Mouse (Mus musculus) lung, embryonic 14.5 days (tissue): ENCODE data around the gene Ranbp1. TPM values are rescaled to one million over a fixed set of nuclear protein-coding genes. Genes with fewer than 3 reads are reported as not detected.
"Not testable (repeated sequence)": the region's sequence is repeated elsewhere in the genome, so short reads cannot be mapped to it uniquely, and the experiment has no call there.

Experiments
- ATAC-seq: fragments of 200-750 bp; cut with Nextera tagmentation; 2 replicates; pipeline ENCODE4 v1.8.0; 2017; ENCODE audit warnings: mild to moderate bottlenecking, moderate TSS enrichment, moderate library complexity; ENCODE audit not compliant: insufficient read depth
- DNase-seq: peaks from one replicate; pipeline ENCODE4 v3.0.0-alpha.2; 2015
- H3K27ac ChIP-seq: fragments of 300-500 bp; sonication (generic); 2 replicates; pipeline ENCODE4 v1.5.1; 2014; ENCODE audit warnings: low read depth, mild to moderate bottlenecking, moderate library complexity
- H3K27me3 ChIP-seq: fragments of 300-500 bp; sonication (generic); 2 replicates; pipeline ENCODE4 v1.6.1; 2014; ENCODE audit warnings: low read length, control low read depth; ENCODE audit not compliant: insufficient read depth
- H3K36me3 ChIP-seq: fragments of 300-500 bp; sonication (generic); 2 replicates; pipeline ENCODE4 v1.6.1; 2014; ENCODE audit warnings: control low read depth; ENCODE audit not compliant: insufficient read depth
- H3K4me1 ChIP-seq: fragments of 300-500 bp; sonication (generic); 2 replicates; pipeline ENCODE4 v1.6.1; 2014; ENCODE audit warnings: antibody characterized with exemption, control low read depth; ENCODE audit not compliant: insufficient read depth
- H3K4me2 ChIP-seq: fragments of 300-500 bp; sonication (generic); 2 replicates; pipeline ENCODE4 v1.6.1; 2014; ENCODE audit warnings: mild to moderate bottlenecking
- H3K4me3 ChIP-seq: fragments of 300-500 bp; sonication (generic); 2 replicates; pipeline ENCODE4 v1.5.1; 2014; ENCODE audit warnings: low read depth, low read length
- H3K9ac ChIP-seq: fragments of 300-500 bp; sonication (generic); 2 replicates; pipeline ENCODE4 v1.6.1; 2014
- H3K9me3 ChIP-seq: fragments of 300-500 bp; sonication (generic); 2 replicates; pipeline ENCODE4 v1.6.1; 2016; ENCODE audit warnings: low read depth, low read length, control low read depth
- CTCF ChIP-seq: IDR thresholded peaks from 2 replicates; pipeline ENCODE4 v1.5.1; 2016; ENCODE audit warnings: antibody characterized with exemption, low read depth
- WGBS: fragments of 180-500 bp; shearing (Covaris S2); extraction: QIAGEN DNeasy Blood & Tissue Kit; methylation state at CpG from one replicate; pipeline ENCODE4 v1.1.7; 2014; 5-methylcytosine and 5-hydroxymethylcytosine counted together
- polyA plus RNA-seq: library from polyadenylated mRNA; unstranded; fragments of >200 nt; fragmentation: Nextera tagmentation; extraction: Ambion mirVana; gene quantifications from 2 replicates; pipeline ENCODE4 v1.2.1, GENCODE M21; 2014

Gene Ranbp1
- polyA plus RNA-seq, 1 experiment from 2014 or later, result 776 TPM

GRCm38 (mm10) chr16:18202061-18202460 is 46.5 kb downstream of the Ranbp1 start:
- 82% methylated on average over 1 of the region's 1 CpGs for WGBS
- TF ChIP-seq CTCF, result no peak
- ATAC-seq, result no peak

GRCm38 (mm10) chr16:18201620-18202019 is 46.9 kb downstream of the Ranbp1 start:
- 12% methylated on average over 1 of the region's 1 CpGs for WGBS
- no peaks in the 10 kb centered on the region for H3K4me1 ChIP-seq
- no peak for ATAC-seq

More at GRCm38 (mm10) chr16:18202061-18202460, 46.5 kb downstream of the Ranbp1 start:
- DNase-seq, result no peak
- Histone ChIP-seq H3K27me3 (no peaks in the 10 kb centered on the region), H3K9ac (no peak overlapping the region), H3K4me2 (no peak overlapping the region), H3K36me3 (no peaks in the 10 kb centered on the region), H3K9me3 (no peaks in the 10 kb centered on the region), H3K4me3 (no peak overlapping the region), H3K4me1 (no peaks in the 10 kb centered on the region), H3K27ac (no peak overlapping the region)

GRCm38 (mm10) chr16:18200062-18200461 is 48.5 kb downstream of the Ranbp1 start:
- no peaks in the 10 kb centered on the region for H3K27me3 ChIP-seq
- H3K4me1 ChIP-seq, result no peaks in the 10 kb centered on the region
- ATAC-seq (no peak), DNase-seq (no peak)
- H3K4me3 ChIP-seq, result no peak overlapping the region
- WGBS, result 72% methylated on average over 2 of the region's 2 CpGs
- H3K27ac ChIP-seq, result no peak overlapping the region
- H3K9ac ChIP-seq, result no peak overlapping the region
- H3K9me3 ChIP-seq, result no peaks in the 10 kb centered on the region
- H3K36me3 ChIP-seq, result no peaks in the 10 kb centered on the region
- H3K4me2 ChIP-seq, result no peak overlapping the region
- TF ChIP-seq CTCF, result no peak

More at GRCm38 (mm10) chr16:18201620-18202019, 46.9 kb downstream of the Ranbp1 start:
- Histone ChIP-seq H3K9me3 (no peaks in the 10 kb centered on the region), H3K4me2 (no peak overlapping the region), H3K4me3 (no peak overlapping the region), H3K27me3 (no peaks in the 10 kb centered on the region), H3K9ac (no peak overlapping the region), H3K27ac (no peak overlapping the region), H3K36me3 (no peaks in the 10 kb centered on the region)
- DNase-seq, result no peak
- TF ChIP-seq CTCF, result no peak

- H3K4me2 ChIP-seq, result no peak overlapping the region
- DNase-seq, result no peak
Measured at GRCm38 (mm10) chr16:18198365-18199098, 50.0 kb downstream of the Ranbp1 start.

GRCm38 (mm10) chr16:18197881-18198280 is 50.7 kb downstream of the Ranbp1 start:
- DNase-seq, result no peak

More at GRCm38 (mm10) chr16:18198365-18199098, 50.0 kb downstream of the Ranbp1 start:
- no peak for TF ChIP-seq CTCF
- no peak overlapping the region; the same call in 1 of the 2 replicates for H3K9ac ChIP-seq
- H3K36me3 ChIP-seq, result no peaks in the 10 kb centered on the region
- no peaks in the 10 kb centered on the region for H3K4me1 ChIP-seq
- H3K9me3 ChIP-seq, result no peaks in the 10 kb centered on the region
- WGBS, result 63% methylated on average over 10 of the region's 10 CpGs
- H3K27ac ChIP-seq, result no peak overlapping the region
- no peak for ATAC-seq
- H3K4me3 ChIP-seq, result no peak overlapping the region
- H3K27me3 ChIP-seq, result no peaks in the 10 kb centered on the region

GRCm38 (mm10) chr16:18195561-18195960 is 53.0 kb downstream of the Ranbp1 start:
- not testable (repeated sequence) for H3K36me3 ChIP-seq, H3K9me3 ChIP-seq, H3K4me1 ChIP-seq, DNase-seq, H3K4me2 ChIP-seq, H3K4me3 ChIP-seq, H3K27me3 ChIP-seq, ATAC-seq, H3K9ac ChIP-seq, H3K27ac ChIP-seq
- WGBS, result 61% methylated on average over 3 of the region's 3 CpGs

More at GRCm38 (mm10) chr16:18197881-18198280, 50.7 kb downstream of the Ranbp1 start:
- H3K9ac ChIP-seq, result no peak overlapping the region
- no peak overlapping the region for H3K27ac ChIP-seq
- no peak overlapping the region for H3K4me3 ChIP-seq
- H3K4me2 ChIP-seq, result no peak overlapping the region
- H3K36me3 ChIP-seq, result no peaks in the 10 kb centered on the region
- no peaks in the 10 kb centered on the region for H3K9me3 ChIP-seq
- ATAC-seq, result no peak
- no peak for TF ChIP-seq CTCF
- H3K27me3 ChIP-seq, result no peaks in the 10 kb centered on the region
- WGBS, result 75% methylated on average over 6 of the region's 6 CpGs
- no peaks in the 10 kb centered on the region for H3K4me1 ChIP-seq

GRCm38 (mm10) chr16:18195068-18195467 is 53.5 kb downstream of the Ranbp1 start:
- H3K4me1 ChIP-seq, result no peaks in the 10 kb centered on the region
- H3K36me3 ChIP-seq, result no peaks in the 10 kb centered on the region
- H3K27me3 ChIP-seq, result no peaks in the 10 kb centered on the region
- ATAC-seq, result no peak
- DNase-seq, result no peak
- H3K9me3 ChIP-seq, result no peaks in the 10 kb centered on the region
- no peak overlapping the region for H3K4me2 ChIP-seq
- H3K27ac ChIP-seq, result no peak overlapping the region
- TF ChIP-seq CTCF, result no peak
- no peak overlapping the region for H3K4me3 ChIP-seq
- WGBS, result 53% methylated on average over 5 of the region's 5 CpGs
- no peak overlapping the region for H3K9ac ChIP-seq
